Mouse (Mus musculus): ENCODE measurements at regions not wholly inside any gene's neighbourhood (a gene's known extent, or its start where the extent isn't known, plus 50 kb on each side); places are given as distances from the start of the nearest gene placed in this dataset.

GRCm38 (mm10) chr1:138343451-138343850 is 69.9 kb downstream of the Atp6v1g3 start:
- H3K36me3 ChIP-seq (ENCODE audit: control insufficient read depth, insufficient read depth, low read length, poor library complexity, severe bottlenecking) = no peaks in the 10 kb centered on the region

DNA sequence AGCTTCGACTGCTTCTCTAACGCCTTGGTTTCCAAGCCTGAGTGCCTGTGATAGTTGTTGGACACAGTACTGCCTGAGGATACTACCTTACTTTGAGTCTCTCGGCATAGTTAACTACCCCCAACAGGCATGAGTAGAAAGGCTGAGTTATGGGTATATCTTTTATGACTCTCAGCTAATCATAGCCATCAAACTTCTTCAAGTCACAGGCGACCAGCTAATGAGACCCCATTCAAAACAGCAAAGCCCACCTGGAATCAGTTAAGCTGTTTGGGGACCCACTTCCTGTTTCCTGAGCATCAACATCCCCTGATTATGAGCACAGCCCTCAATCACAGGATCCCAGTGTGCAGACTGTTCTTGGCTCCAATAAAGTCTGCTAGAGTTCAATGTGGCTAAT is 71.4 kb downstream of the Atp6v1g3 start:
- no peak for DNase-seq (ENCODE audit: low read depth, low spot score)

More at GRCm38 (mm10) chr1:138343451-138343850, 69.9 kb downstream of the Atp6v1g3 start:
- no peaks in the 10 kb centered on the region for H3K27me3 ChIP-seq (ENCODE audit: control insufficient read depth, insufficient read depth, low read length, poor library complexity, severe bottlenecking)
- no peak for DNase-seq (ENCODE audit: low read depth, low spot score)

GRCm38 (mm10) chr1:138345992-138346391 is 72.5 kb downstream of the Atp6v1g3 start:
- Histone ChIP-seq H3K27me3 (ENCODE audit: control insufficient read depth, insufficient read depth, low read length, poor library complexity, severe bottlenecking) (no peaks in the 10 kb centered on the region), H3K36me3 (ENCODE audit: control insufficient read depth, insufficient read depth, low read length, poor library complexity, severe bottlenecking) (no peaks in the 10 kb centered on the region)
- no peak for DNase-seq (ENCODE audit: low read depth, low spot score)

More for the DNA sequence above, 71.4 kb downstream of the Atp6v1g3 start:
- Histone ChIP-seq H3K27me3 (ENCODE audit: control insufficient read depth, insufficient read depth, low read length, poor library complexity, severe bottlenecking) (no peaks in the 10 kb centered on the region), H3K36me3 (ENCODE audit: control insufficient read depth, insufficient read depth, low read length, poor library complexity, severe bottlenecking) (no peaks in the 10 kb centered on the region)

DNA sequence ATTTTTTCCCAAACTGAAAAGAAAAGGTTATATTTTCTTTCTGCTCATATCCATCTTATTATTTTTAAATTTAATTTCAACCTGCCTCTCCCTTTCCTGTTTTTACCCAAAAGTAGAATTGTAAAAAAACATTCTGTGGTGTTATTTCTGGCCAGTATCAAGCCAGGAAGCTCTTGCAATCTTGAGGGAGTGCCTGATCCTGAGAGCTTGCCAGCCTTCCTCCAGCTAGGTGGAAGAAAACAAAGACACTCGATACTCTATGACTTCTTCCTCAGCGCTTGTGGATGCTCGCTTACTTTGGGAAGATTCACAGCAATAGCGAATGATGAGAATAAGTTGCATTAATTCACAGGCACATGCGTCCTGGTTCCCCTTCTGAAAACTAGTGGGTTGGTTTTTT is 73.4 kb downstream of the Atp6v1g3 start:
- Histone ChIP-seq H3K27me3 (ENCODE audit: control insufficient read depth, insufficient read depth, low read length, poor library complexity, severe bottlenecking) (no peaks in the 10 kb centered on the region), H3K36me3 (ENCODE audit: control insufficient read depth, insufficient read depth, low read length, poor library complexity, severe bottlenecking) (no peaks in the 10 kb centered on the region)
- no peak for DNase-seq (ENCODE audit: low read depth, low spot score)

DNA sequence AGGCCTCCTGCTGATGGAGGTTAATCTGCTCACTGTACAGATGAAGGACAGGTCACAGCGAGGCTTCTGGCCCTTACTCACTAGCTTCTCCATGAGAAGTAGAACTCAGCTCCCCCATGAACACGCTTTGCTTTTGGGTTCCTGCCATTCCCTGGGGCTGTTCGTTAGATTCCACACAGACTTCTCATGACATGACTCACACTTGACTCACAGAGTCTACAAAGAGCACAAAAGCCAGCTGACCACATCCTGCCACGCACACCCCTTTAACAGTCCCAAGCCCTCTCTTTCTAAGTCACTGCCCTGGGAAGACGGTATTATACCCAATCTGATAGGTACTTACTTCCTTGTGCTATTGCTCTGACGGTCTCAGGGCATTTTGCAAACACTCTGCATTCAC is 74.9 kb downstream of the Atp6v1g3 start:
- DNase-seq (ENCODE audit: low read depth, low spot score) = no peak
- no peaks in the 10 kb centered on the region for H3K27me3 ChIP-seq (ENCODE audit: control insufficient read depth, insufficient read depth, low read length, poor library complexity, severe bottlenecking)
- H3K36me3 ChIP-seq (ENCODE audit: control insufficient read depth, insufficient read depth, low read length, poor library complexity, severe bottlenecking) = no peaks in the 10 kb centered on the region

DNA sequence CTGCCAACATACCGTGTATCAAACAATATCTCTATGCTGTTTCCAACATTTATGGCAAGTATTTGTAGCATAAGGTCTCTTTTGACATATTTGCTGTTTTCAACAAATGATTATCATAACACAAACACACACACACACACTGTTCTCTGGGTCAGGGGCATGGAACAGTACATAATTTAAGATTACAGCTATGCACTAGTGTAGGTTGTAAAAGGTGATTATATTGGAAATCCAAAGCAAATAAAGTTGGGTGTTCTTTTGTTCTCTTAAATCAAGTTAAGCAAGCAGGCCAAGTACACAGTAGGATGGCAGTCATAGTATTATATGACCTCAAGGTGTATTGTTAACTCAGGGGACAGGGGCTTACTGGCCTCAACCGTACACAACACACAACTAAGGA is 75.6 kb downstream of the Atp6v1g3 start:
- no peak for DNase-seq (ENCODE audit: low read depth, low spot score)
- Histone ChIP-seq H3K27me3 (ENCODE audit: control insufficient read depth, insufficient read depth, low read length, poor library complexity, severe bottlenecking) (no peaks in the 10 kb centered on the region), H3K36me3 (ENCODE audit: control insufficient read depth, insufficient read depth, low read length, poor library complexity, severe bottlenecking) (no peaks in the 10 kb centered on the region)

GRCm38 (mm10) chr1:138356407-138356806 is 82.9 kb downstream of the Atp6v1g3 start:
- no peaks in the 10 kb centered on the region for H3K27me3 ChIP-seq (ENCODE audit: control insufficient read depth, insufficient read depth, low read length, poor library complexity, severe bottlenecking)

GRCm38 (mm10) chr1:138362684-138363472 is 89.3 kb downstream of the Atp6v1g3 start:
- no peaks in the 10 kb centered on the region for H3K36me3 ChIP-seq (ENCODE audit: control insufficient read depth, insufficient read depth, low read length, poor library complexity, severe bottlenecking)
- H3K27me3 ChIP-seq (ENCODE audit: control insufficient read depth, insufficient read depth, low read length, poor library complexity, severe bottlenecking) = no peaks in the 10 kb centered on the region
- no peak for DNase-seq (ENCODE audit: low read depth, low spot score)

More at GRCm38 (mm10) chr1:138356407-138356806, 82.9 kb downstream of the Atp6v1g3 start:
- no peak for DNase-seq (ENCODE audit: low read depth, low spot score)
- no peaks in the 10 kb centered on the region for H3K36me3 ChIP-seq (ENCODE audit: control insufficient read depth, insufficient read depth, low read length, poor library complexity, severe bottlenecking)

- Histone ChIP-seq H3K36me3 (ENCODE audit: control insufficient read depth, insufficient read depth, low read length, poor library complexity, severe bottlenecking) (no peaks in the 10 kb centered on the region), H3K27me3 (ENCODE audit: control insufficient read depth, insufficient read depth, low read length, poor library complexity, severe bottlenecking) (no peaks in the 10 kb centered on the region)
- DNase-seq (ENCODE audit: low read depth, low spot score) = no peak
These were observed 96.5 kb downstream of the Atp6v1g3 start for GRCm38 (mm10) chr1:138369953-138370482.

DNA sequence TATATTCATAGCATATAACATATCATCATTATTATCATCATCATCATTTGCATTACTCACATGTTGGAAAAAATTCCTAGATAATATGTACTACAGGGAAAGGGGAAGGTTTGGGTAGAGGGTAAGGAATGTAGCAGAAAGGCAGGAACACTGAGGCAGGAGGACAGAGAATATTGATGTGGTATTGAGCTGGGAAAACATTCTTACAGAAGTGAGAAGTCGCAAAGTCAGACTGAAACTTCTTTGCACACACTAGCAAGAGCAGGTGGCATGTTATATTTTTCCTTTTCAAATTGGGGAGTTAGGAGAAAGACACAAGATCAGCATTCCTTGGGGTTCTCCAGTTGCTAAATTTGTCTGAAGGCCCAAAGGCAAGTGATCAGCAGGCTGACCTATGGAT is 97.9 kb downstream of the Atp6v1g3 start:
- Histone ChIP-seq H3K27me3 (ENCODE audit: control insufficient read depth, insufficient read depth, low read length, poor library complexity, severe bottlenecking) (no peaks in the 10 kb centered on the region), H3K36me3 (ENCODE audit: control insufficient read depth, insufficient read depth, low read length, poor library complexity, severe bottlenecking) (no peaks in the 10 kb centered on the region)
- DNase-seq (ENCODE audit: low read depth, low spot score) = no peak

- Histone ChIP-seq H3K36me3 (ENCODE audit: control insufficient read depth, insufficient read depth, low read length, poor library complexity, severe bottlenecking) (no peaks in the 10 kb centered on the region), H3K27me3 (ENCODE audit: control insufficient read depth, insufficient read depth, low read length, poor library complexity, severe bottlenecking) (no peaks in the 10 kb centered on the region)
- DNase-seq (ENCODE audit: low read depth, low spot score) = peak; percentile 61
These were observed 110.6 kb downstream of the Atp6v1g3 start for GRCm38 (mm10) chr1:138384146-138384545.

DNA sequence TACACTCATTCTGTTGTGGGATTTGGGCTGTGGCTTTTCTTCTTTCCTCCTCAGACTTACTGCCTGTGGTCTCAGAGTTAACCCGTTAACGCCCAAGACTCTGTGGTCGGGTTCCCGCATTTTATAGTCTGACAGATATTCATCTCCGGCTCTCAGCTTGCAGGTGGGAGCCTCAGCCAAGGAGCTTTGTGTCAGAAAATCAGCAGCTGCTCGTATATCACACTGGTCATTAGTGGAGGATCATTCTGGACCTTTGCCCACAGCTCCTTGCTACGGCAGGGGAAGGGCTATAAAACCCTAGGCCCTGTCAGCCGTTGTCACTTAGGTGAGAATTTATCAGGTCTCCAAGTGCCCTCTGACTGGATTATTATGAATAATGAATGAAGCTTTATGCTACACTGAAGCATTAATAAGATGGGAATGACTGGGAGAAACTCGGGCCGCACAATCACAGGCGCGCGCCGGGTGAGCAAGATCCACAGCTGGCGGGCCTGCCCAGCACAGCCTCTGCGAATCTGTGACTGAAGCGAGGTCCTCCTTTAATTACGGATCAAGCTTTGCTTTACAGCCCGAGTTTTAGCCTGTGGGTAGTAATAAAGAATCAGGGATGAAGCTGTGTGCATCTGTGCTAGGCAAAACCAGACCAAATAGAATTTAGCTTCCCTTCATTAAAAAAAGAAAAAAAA is 111.8 kb downstream of the Atp6v1g3 start:
- no peak for DNase-seq (ENCODE audit: low read depth, low spot score)
- Histone ChIP-seq H3K36me3 (ENCODE audit: control insufficient read depth, insufficient read depth, low read length, poor library complexity, severe bottlenecking) (no peaks in the 10 kb centered on the region), H3K27me3 (ENCODE audit: control insufficient read depth, insufficient read depth, low read length, poor library complexity, severe bottlenecking) (no peaks in the 10 kb centered on the region)

DNA sequence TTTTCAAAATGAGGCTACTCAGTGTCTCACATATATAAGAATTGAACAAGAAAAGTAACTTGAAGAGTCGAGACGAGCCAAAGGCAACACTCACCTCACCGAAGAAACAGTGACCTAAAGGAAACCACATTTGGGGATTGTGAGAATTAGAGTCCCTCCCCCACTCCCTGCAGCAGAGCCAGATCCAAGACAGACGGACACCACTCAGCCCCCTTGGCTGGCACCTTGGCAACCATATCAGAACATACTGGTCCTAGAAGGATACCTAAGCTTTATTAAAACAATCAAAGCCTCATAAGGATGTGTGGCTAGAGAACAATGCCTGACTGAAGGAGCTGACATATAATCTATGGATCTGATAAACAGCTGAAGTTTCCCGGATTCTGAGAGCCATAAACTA is 112.5 kb downstream of the Atp6v1g3 start:
- H3K27me3 ChIP-seq (ENCODE audit: control insufficient read depth, insufficient read depth, low read length, poor library complexity, severe bottlenecking) = no peaks in the 10 kb centered on the region
- no peak for DNase-seq (ENCODE audit: low read depth, low spot score)
- H3K36me3 ChIP-seq (ENCODE audit: control insufficient read depth, insufficient read depth, low read length, poor library complexity, severe bottlenecking) = no peaks in the 10 kb centered on the region

DNA sequence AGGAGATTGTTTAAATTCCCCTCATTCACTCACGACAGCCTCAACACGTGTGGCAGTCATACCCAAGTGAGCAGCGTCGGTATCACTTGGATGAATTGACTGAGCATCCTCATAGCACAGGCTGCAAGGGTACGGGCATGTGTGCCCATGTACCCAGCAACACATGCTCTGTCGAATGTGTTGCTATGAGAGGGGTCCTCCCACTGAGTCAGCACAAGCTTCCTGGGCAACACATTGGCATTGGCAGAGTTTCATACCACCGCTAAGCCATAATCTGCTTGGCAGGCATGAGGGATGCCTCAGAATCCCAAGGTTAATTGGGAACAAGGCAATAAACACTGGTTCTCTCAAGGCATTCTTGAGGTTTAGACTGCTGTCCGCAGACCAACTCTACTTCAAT is 115.1 kb downstream of the Atp6v1g3 start:
- no peaks in the 10 kb centered on the region for H3K36me3 ChIP-seq (ENCODE audit: control insufficient read depth, insufficient read depth, low read length, poor library complexity, severe bottlenecking)
- no peaks in the 10 kb centered on the region for H3K27me3 ChIP-seq (ENCODE audit: control insufficient read depth, insufficient read depth, low read length, poor library complexity, severe bottlenecking)
- DNase-seq (ENCODE audit: low read depth, low spot score) = no peak

DNA sequence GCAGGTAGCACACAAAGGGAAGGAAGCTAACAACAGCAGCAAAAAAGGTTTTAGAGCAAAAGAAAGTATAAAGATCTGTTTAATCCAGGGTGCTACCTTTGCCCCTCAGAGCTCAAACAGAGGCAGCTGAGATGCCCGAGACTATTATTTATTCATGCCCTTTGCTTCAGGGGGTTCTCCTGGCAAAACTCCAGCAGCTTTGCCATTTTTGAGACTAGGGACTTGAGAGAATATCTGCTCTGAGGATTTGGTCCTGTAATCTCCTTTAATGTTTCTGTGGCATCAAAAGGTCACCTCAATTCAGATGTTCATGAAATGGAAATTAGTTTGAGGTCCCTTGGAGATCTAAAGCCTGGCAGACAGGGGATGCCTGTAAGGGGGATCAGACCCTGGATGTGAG is 116.1 kb downstream of the Atp6v1g3 start:
- no peak for DNase-seq (ENCODE audit: low read depth, low spot score)
- Histone ChIP-seq H3K36me3 (ENCODE audit: control insufficient read depth, insufficient read depth, low read length, poor library complexity, severe bottlenecking) (no peaks in the 10 kb centered on the region), H3K27me3 (ENCODE audit: control insufficient read depth, insufficient read depth, low read length, poor library complexity, severe bottlenecking) (no peaks in the 10 kb centered on the region)

Data from splenic B cell, adult 2 months (primary cell).